Mouse (Mus musculus): ENCODE data around the gene Calb2. TPM values are rescaled to one million over a fixed set of nuclear protein-coding genes. Genes with fewer than 3 reads are reported as not detected.
A peak's percentile ranks its signal among the peaks of the same experiment; 100 is the strongest.

Gene Calb2
- total RNA-seq (2014; fragmentation: Nextera tagmentation) (not detected in 2 replicates), total RNA-seq (2017) (not detected in 2 replicates)

DNA sequence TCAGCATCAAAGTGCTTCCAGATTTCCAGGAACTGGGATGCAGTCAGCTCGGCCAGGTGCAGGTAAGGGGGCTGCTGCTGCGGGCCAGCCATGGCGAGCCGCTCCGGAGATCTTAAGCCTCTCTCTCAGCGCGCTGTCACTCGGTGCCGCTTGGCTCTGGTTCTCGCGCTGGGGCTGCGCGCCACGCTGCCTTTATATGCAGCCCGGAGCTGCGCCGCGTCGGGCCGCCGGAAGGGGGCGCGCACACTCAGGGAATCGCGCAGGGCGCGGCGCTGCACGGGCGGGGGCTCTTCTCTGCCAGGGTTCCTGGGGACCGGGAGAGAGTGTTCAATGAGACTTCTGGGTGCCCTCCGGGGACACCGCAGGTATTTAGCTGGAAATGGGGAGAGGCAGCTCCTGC is at the start of gene Calb2:
TSS of gene Calb2 (minus strand) at position 165 of the 400 bp plus-strand sequence.
- ATAC-seq (replicated peaks; ENCODE audit: low FRiP score, low TSS enrichment, poor library complexity, severe bottlenecking): peak; percentile 81

DNA sequence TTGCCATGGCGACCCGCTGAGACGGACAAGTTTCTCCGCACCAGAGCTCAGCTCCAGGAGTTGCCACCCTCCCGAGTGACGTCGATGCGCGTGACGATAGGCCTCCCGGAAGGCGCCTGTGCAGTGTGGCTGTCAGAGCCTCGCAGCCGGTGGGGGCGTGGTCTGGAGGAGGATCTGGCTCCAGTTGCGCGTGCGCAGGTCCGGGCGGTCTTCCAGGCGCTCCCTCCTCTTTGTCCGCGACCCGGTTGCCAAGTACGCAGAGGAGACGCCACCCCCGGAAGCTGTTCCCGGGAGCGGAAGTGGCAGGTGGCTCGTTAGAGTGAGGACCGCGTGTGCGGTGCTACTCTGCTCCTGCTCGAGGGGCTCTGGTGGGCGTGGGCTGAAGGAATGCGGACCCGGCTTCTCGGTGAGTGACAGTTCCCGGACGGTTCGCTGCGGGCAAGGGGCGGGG is 49.7 kb upstream of the Calb2 start:
- peak; percentile 99 for ATAC-seq (replicated peaks; ENCODE audit: low FRiP score, low TSS enrichment, poor library complexity, severe bottlenecking)

DNA sequence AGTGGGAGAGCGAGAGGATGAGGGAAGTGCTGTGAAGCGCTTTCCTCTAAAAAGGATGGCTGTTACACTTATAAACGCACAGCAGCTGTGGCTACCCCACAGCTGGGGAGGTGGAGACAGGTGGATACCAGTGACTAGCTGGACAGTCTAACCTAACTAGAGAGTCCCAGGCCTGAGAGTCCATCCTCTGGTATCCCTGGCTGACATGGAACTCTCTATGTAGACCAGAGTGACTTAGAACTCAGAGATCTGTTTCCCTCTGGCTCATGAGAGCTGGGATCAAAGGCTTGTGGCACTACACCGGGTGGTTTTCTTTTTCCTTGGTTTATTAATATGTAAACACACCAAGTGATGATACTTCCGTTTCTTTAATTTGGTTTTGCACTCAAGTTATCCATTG is 49.2 kb upstream of the Calb2 start:
- ATAC-seq (replicated peaks; ENCODE audit: low FRiP score, low TSS enrichment, poor library complexity, severe bottlenecking): no peak; the same call in 1 of the 2 replicates

DNA sequence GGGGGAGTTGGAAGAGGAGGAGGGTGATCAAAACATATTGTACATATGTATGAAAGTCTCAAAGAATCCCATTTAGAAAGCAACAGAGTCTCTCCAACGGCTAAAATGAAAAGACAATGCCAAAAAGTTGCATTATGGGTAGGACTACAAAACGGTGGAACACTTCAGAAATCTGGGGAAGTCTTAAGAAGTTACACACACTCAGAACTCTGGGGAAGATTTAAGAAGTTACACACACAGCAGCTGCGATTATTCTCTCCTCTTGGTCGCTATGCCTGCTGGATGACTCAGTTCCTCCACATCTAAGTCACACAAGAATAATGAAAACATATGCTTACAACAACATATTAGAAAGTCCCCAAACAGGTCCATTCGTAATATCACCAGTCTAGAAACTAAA is 48.2 kb upstream of the Calb2 start:
- no peak for ATAC-seq (replicated peaks; ENCODE audit: low FRiP score, low TSS enrichment, poor library complexity, severe bottlenecking)

DNA sequence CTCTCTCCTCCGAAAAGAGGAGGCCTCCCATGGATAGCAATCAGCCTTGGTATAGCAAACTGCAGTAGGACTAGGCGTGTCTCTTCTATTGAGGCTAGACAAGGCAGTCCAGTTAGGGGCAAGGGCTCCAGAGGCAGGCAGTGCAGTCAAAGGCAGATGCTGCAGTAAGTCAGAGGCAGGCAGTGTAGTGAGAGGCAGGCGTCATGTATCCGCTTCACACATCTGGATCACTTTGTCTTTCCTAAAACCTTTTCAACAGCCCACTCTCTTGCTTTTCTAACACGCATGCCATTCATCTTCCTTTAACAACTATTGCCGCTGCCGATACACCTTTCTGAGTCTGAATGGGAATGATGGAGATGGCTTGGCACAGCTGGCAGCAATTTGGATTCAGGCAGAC is 47.4 kb upstream of the Calb2 start, which contains the start of gene Cmtr2:
TSS of gene Cmtr2 (plus strand) at position 301 of the 400 bp plus-strand sequence.
- no peak for ATAC-seq (replicated peaks; ENCODE audit: low FRiP score, low TSS enrichment, poor library complexity, severe bottlenecking)

DNA sequence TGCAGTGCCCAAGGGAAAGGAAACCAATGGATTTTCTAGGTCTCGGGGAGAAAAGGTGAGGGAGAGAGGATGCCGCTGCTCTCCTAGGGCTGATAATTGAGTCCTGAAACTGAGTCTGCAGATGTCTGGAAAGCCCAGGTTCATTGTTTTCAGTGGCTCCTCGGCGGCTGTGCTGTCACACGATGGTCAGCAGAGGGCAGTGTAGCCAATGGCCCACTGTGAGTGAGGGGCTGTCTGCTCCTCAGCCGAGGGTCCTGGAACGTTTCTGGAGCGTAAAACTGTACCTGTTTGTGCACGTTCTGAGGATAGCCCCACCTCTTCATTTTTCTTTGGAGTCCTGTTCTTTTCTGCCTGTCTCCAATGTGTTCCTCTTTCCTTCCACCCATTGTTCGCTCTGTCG is 33.8 kb upstream of the Calb2 start:
- no peak for ATAC-seq (replicated peaks; ENCODE audit: low FRiP score, low TSS enrichment, poor library complexity, severe bottlenecking)

DNA sequence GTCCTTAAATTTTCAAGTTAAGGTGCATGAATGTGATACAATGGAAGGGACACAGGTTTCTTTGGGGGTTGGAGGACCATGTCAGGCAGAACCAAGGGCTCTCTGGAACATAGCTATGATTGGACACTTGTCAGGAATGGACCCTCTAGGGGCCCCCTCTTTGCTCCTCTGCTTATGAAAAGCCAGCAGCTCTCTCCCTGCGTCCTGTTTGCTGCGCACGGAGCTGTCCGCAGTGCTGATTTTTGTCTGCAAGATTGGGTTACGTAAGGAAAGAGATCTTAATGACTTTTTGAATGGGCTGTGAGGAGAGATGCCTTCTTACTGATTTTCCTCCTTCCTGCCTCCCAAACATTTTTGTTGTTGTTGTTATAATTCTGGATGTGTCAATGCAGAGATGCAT is 28.7 kb upstream of the Calb2 start:
- no peak; the same call in 1 of the 2 replicates for ATAC-seq (replicated peaks; ENCODE audit: low FRiP score, low TSS enrichment, poor library complexity, severe bottlenecking)

DNA sequence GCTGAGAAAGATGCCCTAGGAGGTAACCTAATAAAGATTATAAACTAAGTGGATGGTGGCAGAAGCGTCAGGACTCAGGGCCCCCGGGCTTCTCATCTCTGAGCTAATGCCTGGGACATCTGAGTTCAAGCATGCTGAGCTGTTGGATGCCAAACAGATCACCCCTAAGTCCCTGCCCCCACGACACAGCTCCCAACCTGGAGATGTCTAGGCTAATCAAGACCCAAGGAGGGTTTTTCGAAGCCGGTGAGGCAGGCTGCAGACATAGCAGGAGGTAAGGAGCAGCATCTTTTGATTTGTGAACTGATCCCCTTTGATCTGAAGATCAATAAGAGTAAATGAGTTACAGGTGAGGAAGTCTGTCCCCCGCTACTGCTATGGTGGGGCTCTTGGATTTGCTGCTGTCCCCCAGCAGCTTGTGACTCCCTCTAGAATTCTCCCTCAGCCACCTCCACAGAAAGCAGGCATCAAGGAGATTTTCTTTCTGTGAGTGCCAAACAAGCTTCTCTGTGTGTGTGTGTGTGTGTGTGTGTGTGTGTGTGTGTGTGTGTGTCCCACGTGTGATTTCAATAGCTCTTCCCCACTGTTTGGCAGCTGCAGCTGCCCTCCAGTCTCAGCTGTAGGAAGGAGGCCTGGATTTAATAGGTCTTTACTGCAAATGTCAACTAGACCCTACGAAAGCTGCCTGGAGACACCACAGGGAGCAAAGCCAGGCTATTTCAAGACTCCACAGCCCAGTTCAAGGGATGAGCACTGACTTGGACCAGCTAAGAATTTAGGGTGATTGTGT is 21.1 kb upstream of the Calb2 start:
- no peak for ATAC-seq (replicated peaks; ENCODE audit: low FRiP score, low TSS enrichment, poor library complexity, severe bottlenecking)

DNA sequence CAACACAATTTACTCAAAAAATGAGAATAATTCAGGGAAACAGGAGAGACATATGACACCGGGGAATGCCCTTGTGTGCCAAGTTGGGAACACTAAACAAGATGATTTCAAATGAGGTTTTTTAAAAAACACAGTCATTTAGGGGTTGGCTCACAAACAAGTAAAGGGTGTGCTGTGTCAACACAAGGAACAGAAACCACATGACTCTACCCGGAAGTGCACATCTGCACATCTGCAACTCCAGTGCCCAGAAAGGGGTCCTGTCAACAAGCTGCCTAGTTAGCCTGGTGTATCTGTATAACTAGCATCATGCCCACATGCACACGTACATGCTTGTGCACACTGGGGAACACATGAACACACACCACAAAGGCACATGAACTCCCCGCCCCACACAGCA is 17.5 kb upstream of the Calb2 start:
- no peak for ATAC-seq (replicated peaks; ENCODE audit: low FRiP score, low TSS enrichment, poor library complexity, severe bottlenecking)

DNA sequence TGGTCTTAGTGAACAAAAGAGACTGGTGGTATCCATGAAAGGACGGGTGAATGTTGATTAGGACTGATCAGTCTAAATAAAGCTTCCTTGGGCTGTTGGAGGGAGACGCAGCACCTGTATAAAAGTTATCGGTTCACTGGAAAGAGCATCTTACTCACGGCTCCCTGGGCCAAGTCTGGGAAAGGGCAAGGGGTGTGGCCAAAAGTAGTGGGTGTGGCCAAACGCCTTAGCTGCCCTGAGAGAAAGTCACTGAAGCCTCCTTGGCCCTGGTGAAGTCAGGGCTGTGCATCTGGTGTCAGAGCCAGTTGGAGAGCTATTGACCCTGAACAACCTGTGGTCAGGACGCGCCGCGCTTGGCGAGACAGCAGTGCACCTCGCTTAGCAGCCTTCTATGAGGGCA is 15.7 kb upstream of the Calb2 start:
- ATAC-seq (replicated peaks; ENCODE audit: low FRiP score, low TSS enrichment, poor library complexity, severe bottlenecking): no peak

DNA sequence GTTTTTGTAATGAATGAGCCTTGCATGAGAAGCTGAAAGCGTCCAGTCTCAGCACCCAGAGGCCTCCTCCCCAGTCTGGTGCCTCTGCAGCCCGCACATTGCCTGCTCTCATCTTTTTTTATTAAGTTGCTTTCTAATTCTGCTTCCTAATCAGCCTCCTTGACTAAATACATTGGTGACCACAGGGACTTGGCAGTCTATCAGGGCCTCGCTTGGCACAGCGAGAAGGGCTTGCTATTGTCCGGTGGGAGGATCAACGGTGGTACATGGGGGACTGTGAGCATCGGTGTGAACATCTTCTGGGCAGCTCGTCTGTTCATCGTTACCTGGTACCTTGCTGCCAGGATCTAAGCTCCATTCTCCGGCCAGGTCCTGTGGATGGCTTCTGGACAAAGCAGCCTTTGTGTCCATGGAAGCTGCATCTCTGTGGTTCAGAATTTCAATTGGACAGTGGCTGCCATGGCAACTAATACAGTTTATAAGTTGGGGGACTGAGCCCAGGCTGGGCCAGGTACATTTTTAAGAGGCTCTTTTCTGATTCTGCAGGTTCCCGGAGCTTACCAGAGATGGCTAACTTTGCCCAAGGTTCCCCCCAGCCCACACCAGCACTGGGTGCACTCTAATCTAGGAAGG is 14.8 kb upstream of the Calb2 start:
- no peak for ATAC-seq (replicated peaks; ENCODE audit: low FRiP score, low TSS enrichment, poor library complexity, severe bottlenecking)

DNA sequence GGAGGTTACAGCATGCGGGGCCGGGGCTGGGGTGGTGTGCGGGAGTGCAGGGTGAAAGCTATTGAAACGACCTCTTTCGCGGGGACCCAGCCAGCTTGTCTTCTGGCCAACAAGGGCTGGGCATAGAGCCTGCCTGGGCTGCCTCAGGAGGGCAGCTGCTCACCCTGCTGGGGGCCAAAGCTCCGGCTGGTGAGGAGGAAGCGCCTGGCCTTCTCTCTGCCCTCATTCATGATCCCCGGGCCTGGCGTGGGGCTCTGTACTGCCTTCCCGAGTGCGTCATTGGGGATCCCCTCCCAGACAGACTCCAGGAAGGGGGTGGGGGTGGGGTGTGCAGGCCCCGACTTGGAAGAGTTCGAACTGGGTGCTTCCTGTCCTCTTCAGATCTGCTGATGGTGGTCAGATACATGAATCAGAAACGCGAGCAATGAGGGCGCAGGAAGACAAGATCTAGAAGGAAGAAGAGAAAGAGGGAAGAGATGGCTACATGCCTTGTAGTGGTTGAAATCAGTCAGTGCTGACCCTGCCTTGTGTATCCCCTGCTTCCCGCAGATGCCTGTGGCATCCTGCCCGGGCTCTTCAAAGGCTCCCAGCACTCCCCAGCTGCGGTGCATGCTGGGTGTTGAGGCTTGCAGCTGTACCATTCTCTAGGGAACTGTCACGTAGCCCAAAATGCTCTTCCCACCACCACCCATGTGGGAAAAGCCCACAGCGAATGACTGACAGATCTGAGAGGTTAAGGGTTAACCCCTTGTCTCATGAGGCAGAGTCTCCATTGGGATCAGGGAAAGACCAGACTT is 9.5 kb upstream of the Calb2 start:
- no peak for ATAC-seq (replicated peaks; ENCODE audit: low FRiP score, low TSS enrichment, poor library complexity, severe bottlenecking)

DNA sequence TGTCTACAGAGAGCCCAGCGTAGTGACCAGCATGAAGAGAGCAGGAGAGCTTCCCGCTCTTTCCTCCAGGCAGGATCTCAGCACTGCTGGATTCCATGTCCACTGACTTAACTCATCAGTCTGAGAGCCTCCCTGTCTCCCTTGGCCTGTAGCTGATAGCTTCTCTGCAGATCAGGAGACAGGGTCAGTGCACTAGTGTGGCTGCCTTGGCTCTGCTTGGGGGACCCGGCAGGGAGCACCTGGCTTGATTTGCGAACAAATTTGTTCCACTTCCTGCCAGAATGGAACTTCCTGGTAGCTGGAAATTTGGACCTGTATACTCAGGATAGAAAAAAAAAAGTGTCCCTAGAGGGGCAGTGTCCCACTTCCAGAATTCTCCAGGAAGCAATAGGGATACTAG is 6.8 kb upstream of the Calb2 start:
- no peak for ATAC-seq (replicated peaks; ENCODE audit: low FRiP score, low TSS enrichment, poor library complexity, severe bottlenecking)

DNA sequence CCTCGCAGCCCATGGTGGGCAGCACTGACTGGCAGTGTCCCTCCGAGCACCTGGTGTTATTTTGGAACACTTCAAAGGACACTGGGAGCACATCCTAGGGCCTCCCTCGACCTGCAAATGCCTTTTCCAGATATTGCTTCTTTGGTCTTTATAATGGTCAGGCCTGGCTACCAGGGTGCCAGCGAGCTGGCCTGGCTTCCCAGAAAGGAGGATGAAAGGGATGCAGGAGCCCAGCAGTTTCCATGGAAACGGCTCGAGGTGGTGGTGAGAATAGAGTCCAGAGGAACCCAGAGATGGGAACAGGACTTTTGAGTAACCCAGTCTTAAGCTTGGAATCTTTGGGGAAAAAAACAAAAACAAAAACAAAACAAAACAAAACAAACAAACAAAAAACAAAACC is 4.2 kb upstream of the Calb2 start:
- no peak for ATAC-seq (replicated peaks; ENCODE audit: low FRiP score, low TSS enrichment, poor library complexity, severe bottlenecking)

DNA sequence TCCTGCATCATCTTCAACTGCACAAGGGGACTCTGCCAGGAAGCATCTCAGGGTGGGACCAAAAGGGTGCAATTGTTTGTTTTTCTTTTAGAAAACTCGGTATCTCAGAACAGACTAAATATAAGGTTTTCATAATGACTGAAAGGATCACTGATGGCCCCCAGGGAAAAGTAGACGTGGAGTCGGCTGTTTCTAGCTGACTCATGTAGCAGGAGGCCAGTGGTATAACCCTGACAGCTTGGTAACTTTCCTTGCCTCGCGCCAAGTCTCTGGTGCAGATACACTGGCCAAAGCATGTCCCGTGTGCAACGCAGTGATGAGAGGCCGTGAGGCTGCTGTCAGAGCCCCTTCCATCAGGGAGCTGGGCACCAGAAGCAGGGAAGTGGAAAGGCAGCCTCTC is 1.7 kb downstream of the Calb2 start:
- no peak for ATAC-seq (replicated peaks; ENCODE audit: low FRiP score, low TSS enrichment, poor library complexity, severe bottlenecking)

DNA sequence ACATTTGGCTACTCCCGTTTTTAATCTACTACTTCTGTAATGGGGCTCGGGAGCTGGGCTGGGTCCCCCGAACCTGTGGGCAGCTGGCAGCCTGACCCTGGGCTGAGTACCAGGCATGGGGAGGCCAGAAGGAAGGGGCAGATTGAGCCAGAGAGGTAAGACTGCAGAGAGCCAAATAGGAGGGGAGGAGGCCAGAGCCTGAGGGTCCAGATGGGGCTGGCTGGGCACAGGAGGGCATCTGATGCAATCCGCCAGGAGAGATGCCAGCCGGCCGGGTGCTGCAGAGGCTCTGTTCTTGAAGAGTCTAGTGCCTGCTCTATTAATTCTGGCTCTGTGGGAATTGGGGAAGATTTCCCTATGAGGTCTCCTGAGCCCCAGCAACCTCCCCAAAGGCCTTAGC is 6.0 kb downstream of the Calb2 start:
- ATAC-seq (replicated peaks; ENCODE audit: low FRiP score, low TSS enrichment, poor library complexity, severe bottlenecking): no peak

DNA sequence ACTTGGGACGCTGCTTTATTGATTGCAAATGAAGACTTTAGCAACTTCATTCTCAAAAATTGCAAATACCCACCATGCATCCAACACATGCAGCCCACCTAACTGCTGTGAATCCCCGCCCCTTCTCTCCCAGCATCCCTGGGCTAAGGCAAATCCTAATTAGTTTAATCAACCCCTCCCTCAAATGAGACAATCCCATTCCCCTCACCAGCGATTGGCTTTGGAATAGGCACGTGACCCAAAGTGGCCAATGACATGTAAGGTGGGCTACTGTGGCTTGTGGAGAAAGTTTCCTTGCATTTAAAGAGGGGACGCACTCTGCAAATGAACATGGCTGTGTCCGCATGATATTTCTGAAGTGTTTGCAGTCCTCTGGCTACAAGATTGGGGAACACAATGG is 15.1 kb downstream of the Calb2 start:
- no peak for ATAC-seq (replicated peaks; ENCODE audit: low FRiP score, low TSS enrichment, poor library complexity, severe bottlenecking)

DNA sequence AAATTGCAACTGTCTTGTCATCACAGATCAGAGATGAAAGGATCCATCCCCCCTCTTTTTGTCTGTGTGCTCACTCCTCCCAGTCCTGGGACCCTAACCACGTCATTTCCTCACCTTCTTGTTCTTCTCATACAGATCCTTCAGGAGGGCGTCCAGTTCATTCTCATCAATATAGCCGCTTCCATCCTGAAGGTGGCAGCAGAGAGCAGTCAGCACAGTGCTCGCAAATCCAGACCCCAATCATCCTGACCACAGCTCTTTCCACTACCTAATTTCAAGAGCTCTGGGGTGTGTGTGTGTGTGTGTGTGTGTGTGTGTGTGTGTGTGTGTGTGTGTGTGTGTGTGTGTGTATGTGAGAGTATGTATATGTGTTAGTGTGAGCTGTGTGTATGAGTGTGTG is 22.5 kb downstream of the Calb2 start:
- peak; percentile 94 for ATAC-seq (replicated peaks; ENCODE audit: low FRiP score, low TSS enrichment, poor library complexity, severe bottlenecking)

DNA sequence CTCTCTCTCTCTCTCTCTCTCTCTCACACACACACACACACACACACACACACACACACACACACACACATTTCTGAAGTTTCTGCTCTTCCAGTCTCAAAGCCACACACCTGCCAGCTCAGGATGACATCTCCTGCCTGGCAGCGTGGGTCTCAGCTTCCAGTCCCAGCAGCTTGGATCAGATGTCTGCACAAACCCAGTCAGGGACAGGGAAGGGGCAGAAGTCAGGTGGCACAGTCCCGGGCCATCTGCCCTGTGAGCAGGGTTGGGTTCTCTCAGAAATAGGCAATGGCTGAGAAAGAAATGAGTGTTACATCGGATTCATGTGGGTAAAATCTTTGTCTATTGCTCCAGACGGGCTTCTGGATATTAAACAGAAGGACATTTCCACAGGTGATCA is 27.2 kb downstream of the Calb2 start:
- ATAC-seq (replicated peaks; ENCODE audit: low FRiP score, low TSS enrichment, poor library complexity, severe bottlenecking): no peak

DNA sequence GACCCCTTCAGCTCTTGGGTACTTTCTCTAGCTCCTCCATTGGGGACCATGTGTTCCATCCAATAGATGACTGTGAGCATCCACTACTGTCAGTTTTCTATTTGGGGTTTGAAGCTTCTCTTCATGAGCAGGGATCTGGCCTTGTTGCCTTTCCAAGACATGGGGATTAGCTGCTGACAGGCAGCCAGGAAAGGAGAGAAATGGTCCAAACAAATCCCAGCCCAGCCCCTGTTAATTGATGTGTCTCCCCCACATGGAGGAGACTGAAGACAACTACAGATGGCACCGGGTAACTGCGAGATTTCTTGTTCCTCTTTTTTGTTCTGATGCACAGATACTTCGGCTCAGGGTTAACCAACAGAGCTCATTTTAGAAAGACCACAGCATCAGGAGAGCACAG is 27.9 kb downstream of the Calb2 start:
- no peak for ATAC-seq (replicated peaks; ENCODE audit: low FRiP score, low TSS enrichment, poor library complexity, severe bottlenecking)
